Mouse (Mus musculus): ENCODE data around the gene Rasgrp4.

- TF ChIP-seq ZC3H11A (IDR thresholded peaks at IDR 0.05; ENCODE audit: borderline replicate concordance, low read depth, low read length) (no peak), CHD2 (IDR thresholded peaks at IDR 0.05; ENCODE audit: low read depth, low read length) (no peak), ZNF384 (IDR thresholded peaks at IDR 0.05; ENCODE audit: low read depth, low read length) (no peak), HCFC1 (IDR thresholded peaks at IDR 0.05; ENCODE audit: borderline replicate concordance, insufficient read depth, low read length) (no peak)
These were observed 28.3 kb downstream of the Rasgrp4 start for GRCm38 (mm10) chr7:29162750-29163525.
